Mouse (Mus musculus) urinary bladder, postnatal 14 days (tissue): Measurements from ENCODE around the gene Ttll2.
"Not testable (repeated sequence)": the region's sequence is repeated elsewhere in the genome, so short reads cannot be mapped to it uniquely, and the experiment has no call there.

Source experiments
- DNase-seq: peaks from one replicate; pipeline ENCODE4 v3.0.0; 2021; ENCODE audit warnings: low spot score

Ttll2 gene

DNA sequence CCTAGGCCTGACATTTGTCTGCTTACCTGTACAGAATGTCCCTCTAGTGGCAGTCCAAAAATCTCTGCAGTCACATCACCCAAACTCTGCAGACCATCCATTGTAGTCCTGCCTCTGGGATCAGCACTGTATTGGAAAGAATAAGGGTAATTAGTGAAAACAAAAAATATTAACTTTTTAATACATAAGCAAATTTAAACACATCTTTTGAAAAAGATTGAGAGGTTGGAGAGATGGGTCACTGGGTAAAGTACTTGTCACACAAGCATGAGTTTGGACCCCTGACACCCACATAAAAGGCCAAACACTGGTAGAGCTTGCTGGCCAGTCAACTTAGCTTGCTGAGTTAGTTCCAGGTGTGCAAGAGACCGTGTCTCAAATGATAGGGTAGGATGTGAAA is at the start of gene Ttll2:
Gene Ttll2 (minus strand): TSS at position 101 of the 400 bp plus-strand sequence.
- not testable (repeated sequence) for DNase-seq

DNA sequence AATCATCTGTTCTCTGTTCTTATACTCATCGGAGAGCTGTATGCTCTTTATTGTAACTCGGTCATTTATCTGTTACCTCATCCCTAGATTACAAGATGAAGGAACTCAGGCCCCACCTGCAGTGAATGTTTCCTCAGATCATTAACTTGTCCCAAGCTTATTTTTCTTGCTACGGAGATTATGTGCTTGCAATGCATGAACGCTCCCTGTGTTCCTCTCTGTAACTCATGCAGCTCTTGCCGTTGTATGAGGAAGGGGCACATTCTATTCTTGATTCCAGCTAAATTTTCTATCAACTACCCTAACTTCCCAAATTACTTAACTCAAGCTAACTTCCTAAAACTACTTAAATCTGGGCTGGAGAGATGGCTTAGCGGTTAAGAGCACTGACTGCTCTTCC is 47.3 kb upstream of the Ttll2 start:
- not testable (repeated sequence) for DNase-seq

DNA sequence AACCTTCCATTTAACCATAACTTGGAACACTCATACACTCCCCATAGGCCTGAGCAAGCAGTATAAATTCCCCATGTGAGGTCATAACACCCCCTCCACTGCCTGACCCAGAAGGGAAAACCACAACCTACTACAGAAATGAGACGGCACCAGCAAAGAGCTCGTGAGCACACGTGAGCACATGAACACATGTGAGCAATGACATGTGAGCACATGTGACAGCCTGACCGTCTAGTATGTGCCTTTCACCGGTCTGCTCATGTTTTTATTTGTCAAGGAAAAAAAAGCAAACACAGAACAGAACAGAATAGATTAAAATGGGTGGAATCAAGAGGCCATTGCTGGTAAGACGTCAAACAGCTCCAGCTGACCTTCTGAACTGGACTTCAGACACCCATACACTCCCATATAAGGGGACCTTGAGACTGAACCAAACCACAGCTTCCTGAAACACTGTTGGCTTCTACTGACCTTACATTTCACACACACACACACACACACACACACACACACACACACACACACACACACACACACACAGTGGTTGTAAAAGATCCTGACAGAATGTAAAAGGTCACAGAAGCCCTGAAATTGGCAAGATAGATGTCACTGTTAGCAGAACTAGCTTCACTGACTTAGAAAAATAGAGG is 45.8 kb upstream of the Ttll2 start:
- not testable (repeated sequence) for DNase-seq

- DNase-seq = not testable (repeated sequence)
These were observed 44.6 kb upstream of the Ttll2 start for GRCm38 (mm10) chr17:7397079-7397478.

- not testable (repeated sequence) for DNase-seq
These were observed 43.8 kb upstream of the Ttll2 start for GRCm38 (mm10) chr17:7396288-7396687.

DNA sequence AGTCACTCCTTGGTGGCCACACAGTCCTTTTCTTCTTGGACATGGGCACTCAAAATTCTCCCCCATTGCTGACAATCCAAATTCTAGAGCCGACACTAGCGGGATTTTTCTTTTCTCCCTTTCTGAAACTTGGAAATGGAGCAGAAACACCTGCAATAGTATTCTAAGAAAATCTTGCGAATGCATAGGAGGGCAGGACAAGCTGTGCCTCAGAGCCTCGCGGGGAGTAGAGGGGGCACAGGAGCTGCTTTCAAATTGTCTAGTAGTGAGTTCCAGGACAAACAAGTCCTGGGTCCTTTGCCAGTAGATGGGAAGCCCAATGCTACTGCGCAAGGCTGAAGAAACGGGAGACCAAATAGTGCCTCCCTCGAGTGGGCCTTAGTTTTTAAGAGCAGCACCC is 43.2 kb upstream of the Ttll2 start:
- not testable (repeated sequence) for DNase-seq

GRCm38 (mm10) chr17:7395116-7395515 is 42.6 kb upstream of the Ttll2 start:
- not testable (repeated sequence) for DNase-seq

DNA sequence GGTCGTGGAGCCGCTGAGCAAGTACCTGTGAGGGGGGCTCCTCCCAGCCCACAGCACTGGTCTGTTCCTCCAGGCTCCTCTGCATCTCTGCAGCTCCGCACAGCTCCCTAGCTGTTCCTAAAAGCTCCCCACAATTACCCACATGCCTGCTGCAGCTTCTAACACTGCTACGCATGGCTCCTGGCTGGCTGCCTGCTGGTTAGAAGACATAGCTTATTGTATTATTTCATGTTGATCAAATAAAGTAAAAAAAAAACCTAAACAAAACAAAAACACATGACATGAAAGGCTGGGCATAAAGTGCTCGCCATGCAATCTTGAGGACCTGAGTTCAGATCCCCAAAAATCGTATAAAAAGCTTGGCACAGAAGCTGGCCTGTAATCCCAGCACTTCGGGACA is 37.4 kb upstream of the Ttll2 start:
- not testable (repeated sequence) for DNase-seq

DNA sequence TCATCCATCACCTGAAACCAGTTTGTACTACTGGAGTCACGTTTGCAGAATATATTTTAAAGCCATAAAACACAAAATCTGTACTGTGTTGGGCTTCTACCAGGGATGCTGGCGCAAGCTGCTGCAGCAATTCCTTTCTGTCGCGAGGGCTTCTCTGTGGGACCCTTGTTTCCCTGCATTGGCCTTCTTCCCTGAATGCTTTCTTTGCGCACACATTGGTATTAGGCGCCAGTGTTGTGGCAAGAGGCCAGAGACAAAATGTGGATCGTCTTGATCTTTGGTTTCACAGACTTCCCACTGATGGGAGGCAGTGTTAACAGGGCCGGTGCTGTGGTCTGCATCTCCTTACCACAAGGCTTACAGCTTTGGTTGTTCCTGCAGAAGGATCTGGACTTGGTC is 36.5 kb upstream of the Ttll2 start:
- DNase-seq = not testable (repeated sequence)

GRCm38 (mm10) chr17:7388341-7388957 is 36.0 kb upstream of the Ttll2 start:
- DNase-seq = not testable (repeated sequence)

- DNase-seq = not testable (repeated sequence)
These were observed 33.5 kb upstream of the Ttll2 start for GRCm38 (mm10) chr17:7386016-7386415.

GRCm38 (mm10) chr17:7385364-7385763 is 32.9 kb upstream of the Ttll2 start, which contains the start of gene Unc93a2:
Gene Unc93a2, minus strand, starts transcription at chr17:7385464.
- DNase-seq = not testable (repeated sequence)

DNA sequence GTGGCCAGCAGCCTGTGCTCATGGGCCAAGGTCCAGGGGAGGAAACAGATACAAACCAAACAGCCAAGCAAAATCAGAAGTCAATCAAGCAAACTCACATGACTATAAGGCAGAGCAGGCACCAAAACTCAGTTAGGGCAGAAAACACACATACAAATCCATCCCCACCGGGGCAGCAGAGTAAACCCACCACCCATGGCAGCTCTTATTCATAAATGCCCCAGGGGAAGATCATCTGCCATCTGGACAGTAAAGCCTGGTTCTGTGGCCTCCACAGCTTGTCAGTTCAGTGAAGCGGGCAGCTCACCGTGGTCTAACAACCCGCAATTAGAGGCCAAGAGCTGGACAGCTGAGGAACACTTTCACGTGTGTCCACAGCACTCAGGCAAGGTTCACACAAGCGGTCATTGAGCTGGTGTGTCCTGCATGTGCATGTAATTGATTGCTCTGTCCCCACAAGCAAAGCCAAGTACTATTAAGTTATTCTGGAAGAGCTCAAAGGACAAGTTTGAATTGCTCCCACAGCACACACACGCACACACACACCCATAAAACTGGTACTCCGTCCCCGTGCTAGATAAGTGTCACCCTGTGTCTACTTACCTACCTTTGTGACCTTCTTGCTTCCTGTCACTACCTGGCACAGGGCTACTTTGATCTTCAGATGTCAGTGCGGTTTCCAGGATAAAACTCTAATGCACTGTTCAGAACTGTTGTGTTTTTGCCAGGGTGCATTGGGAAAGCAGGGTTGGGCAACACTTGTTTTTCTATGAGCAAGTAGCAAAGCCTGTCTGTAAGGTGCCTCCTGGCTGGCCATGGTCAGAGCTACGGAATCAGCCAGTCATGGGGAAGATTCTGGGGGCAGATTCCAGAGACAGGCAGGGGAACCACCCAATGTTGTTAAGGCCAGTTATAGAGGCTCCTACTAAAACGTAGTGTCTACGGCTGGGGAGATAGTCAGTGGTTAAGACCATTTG is 31.0 kb upstream of the Ttll2 start:
- not testable (repeated sequence) for DNase-seq

DNA sequence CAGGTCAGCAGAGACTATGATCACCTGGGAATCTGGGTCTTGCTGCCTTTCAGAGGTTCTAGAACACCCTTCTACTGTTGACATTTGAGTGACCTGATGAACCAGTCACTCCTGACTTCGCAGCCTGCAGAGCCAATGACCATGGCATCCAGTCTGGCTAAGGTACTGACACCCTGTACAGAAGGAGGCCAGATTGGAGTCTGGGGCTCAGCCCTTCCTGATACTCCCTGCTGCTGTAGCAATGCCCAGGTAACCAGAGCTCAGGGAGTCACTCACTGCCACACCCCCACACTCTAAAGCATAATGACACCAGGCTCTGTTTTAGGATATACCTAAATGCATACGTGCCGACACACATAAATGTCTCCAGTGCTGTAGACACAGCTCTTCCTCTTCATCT is 30.2 kb upstream of the Ttll2 start:
- DNase-seq = not testable (repeated sequence)

DNA sequence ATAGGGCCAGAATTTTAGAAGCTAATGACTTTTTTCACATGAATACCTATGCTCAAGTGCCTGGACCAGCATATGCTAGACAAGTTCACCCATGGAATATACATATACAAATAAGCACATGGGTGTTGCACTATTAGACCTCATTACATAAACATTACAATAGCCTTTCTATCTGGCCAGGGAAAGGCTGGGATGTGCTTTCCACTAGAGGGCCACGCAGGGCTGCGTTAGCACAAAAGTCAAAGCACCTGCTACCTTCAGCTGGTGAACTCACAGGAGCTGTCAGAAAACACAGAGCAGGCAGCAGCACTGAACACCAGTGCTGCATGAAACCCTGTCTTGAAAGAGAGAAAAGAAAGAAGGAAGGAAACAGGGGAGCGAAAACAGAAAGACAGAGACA is 25.4 kb upstream of the Ttll2 start:
- DNase-seq = not testable (repeated sequence)

DNA sequence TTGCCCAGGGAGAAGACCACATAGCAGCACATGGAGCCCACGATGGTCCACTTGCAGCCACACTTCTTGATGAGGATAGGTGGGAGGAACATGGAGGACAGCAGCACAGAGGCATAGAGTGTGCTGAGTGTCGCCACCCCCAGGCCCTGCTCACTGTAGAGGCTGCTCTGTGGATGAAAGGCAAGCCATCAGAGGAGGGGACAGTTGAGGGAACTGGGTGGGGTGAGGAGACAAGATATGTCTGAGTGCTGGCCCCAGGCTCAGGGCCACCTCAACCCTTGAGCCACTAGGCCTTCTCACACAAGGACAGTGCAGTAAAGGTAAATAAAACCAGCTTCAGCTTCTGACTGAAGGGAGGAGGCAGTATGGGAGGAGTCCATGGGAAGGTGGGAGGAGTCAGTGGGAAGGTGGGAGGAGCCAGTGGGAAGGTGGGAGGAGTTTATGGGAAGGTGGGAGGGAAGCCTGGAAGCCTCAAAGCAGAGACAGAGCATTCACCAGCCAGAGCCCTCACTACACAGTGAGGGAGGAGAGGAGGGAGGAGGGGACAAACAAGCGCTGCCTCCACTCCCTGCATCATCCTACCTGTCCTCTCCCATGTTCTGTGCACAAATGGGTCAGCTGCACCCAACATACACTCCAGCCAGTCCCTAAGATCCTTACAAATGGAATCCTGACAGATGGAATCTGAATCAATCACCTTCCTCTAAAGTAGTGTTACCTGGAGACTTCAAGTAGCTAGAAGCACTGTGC is 24.6 kb upstream of the Ttll2 start:
- not testable (repeated sequence) for DNase-seq

GRCm38 (mm10) chr17:7371879-7372278 is 19.4 kb upstream of the Ttll2 start, which contains the start of gene Gm49630:
Gene Gm49630, minus strand, starts transcription at chr17:7371979.
- DNase-seq = not testable (repeated sequence)

GRCm38 (mm10) chr17:7369401-7369800 is 16.9 kb upstream of the Ttll2 start:
- not testable (repeated sequence) for DNase-seq

- DNase-seq = not testable (repeated sequence)
These were observed 14.3 kb upstream of the Ttll2 start for GRCm38 (mm10) chr17:7366676-7367374.

DNA sequence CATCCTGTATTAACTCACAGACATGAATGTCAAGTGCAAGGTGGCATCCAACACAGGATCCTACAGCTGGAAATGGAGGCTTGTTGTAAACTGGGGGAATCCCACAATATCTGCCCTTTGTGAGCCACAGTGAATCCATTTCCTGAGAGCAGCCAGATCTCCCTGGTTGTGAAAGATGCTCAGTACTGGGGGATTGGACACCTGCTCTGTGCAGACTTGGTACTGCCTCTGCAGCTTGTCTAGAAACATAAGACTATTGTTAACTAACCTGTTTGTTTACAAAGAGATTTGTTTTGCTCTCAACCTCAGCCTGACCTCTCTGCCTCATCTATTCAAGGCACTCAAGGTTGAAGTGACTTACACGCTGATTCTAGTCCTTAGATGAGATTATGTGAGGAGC is 13.8 kb upstream of the Ttll2 start:
- not testable (repeated sequence) for DNase-seq

DNA sequence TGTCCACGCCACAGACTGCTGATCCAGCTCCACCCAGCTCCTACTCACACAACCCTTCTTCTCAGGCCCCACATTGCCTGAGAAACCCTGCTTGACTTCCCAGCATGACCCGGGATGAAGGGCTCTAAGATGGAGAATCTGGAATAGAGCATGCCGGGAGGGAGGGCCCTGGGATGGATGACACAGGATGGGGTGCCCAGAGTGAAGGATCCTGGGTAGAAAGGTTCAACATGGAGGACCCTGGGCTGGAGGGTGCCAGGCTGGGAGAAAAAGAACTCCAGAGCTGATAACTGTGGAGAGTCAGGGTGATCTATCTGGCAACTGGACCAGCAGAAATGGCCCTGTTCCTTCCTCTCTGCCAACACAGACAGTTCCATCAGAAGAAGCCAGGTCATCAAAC is 13.1 kb upstream of the Ttll2 start:
- not testable (repeated sequence) for DNase-seq
